Mouse (Mus musculus) kidney, adult 2 months (tissue): ENCODE measurements around the gene Snrnp70. TPM values are rescaled to one million over a fixed set of nuclear protein-coding genes. Genes with fewer than 3 reads are reported as not detected.

Source experiments
- DNase-seq: peaks from one replicate; pipeline ENCODE4 v3.0.0; 2021
- H3K27ac ChIP-seq: fragments of 200-500 bp; 2 replicates; pipeline ENCODE4 v1.5.1; 2012; ENCODE audit warnings: low read depth, low read length, control low read depth, inconsistent platforms; ENCODE audit not compliant: insufficient read depth
- H3K27me3 ChIP-seq: fragments of 200-500 bp; replicated peaks from 2 replicates; pipeline ENCODE4 v1.6.1; 2012; ENCODE audit warnings: mild to moderate bottlenecking, moderate library complexity, low read length, inconsistent platforms; ENCODE audit not compliant: control insufficient read depth, insufficient read depth
- H3K36me3 ChIP-seq: fragments of 200-500 bp; 2 replicates; pipeline ENCODE4 v1.6.1; 2012; ENCODE audit warnings: mild to moderate bottlenecking, moderate library complexity, low read length, inconsistent platforms; ENCODE audit not compliant: control insufficient read depth, insufficient read depth
- H3K4me1 ChIP-seq: fragments of 200-500 bp; 2 replicates; pipeline ENCODE4 v1.6.1; 2011; ENCODE audit warnings: low read length; ENCODE audit not compliant: control insufficient read depth, insufficient read depth
- H3K4me3 ChIP-seq: fragments of 200-500 bp; 2 replicates; pipeline ENCODE4 v1.5.1; 2011; ENCODE audit warnings: mild to moderate bottlenecking, low read depth, low read length, control low read depth; ENCODE audit not compliant: insufficient read depth
- CTCF ChIP-seq: fragments of 200-500 bp; conservative IDR thresholded peaks from 2 replicates; pipeline ENCODE4 v1.5.1; 2011; ENCODE audit warnings: low read depth, mild to moderate bottlenecking, control low read depth, low read length, moderate library complexity, mixed read lengths; ENCODE audit not compliant: insufficient read depth, insufficient read length
- POLR2A ChIP-seq: fragments of 200-500 bp; IDR thresholded peaks from one replicate; pipeline ENCODE4 v1.6.1; 2011; ENCODE audit warnings: low read depth, low read length, control low read depth
- WGBS: fragments of 180-500 bp; shearing (Covaris S2); methylation state at CpG from one replicate; pipeline ENCODE4 v1.1.7; 2018; 5-methylcytosine and 5-hydroxymethylcytosine counted together
- polyA plus RNA-seq: library from polyadenylated mRNA; depleted of rRNA; stranded (reverse); fragments of >200 nt; gene quantifications from 2 replicates; pipeline ENCODE4 v1.2.3, GENCODE M21; 2012; rRNA removed

Gene Snrnp70
- polyA plus RNA-seq, result 137 and 138 TPM in 2 replicates

GRCm38 (mm10) chr7:45395578-45396336 lies at the start of gene Snrnp70:
Gene Snrnp70 (minus strand): TSS chr7:45395742.
- Histone ChIP-seq H3K36me3 (no peaks in the 10 kb centered on the region; the same call in 1 of the 2 replicates), H3K4me1 (peaks cover 8% of the 10 kb centered on the region; the same call in 1 of the 2 replicates), H3K27me3 (no peaks in the 10 kb centered on the region), H3K27ac (peak within 1 kb of the TSS; percentile 63), H3K4me3 (peak within 1 kb of the TSS; percentile 75)
- peak; percentile 100 for DNase-seq
- WGBS, result under 1% methylated on average over 60 of the region's 60 CpGs
- TF ChIP-seq POLR2A (peak; percentile 92), CTCF (no peak)

- WGBS, result 88% methylated on average over 22 of the region's 22 CpGs
These were observed 48.2 kb upstream of the Snrnp70 start for GRCm38 (mm10) chr7:45443526-45444420.

GRCm38 (mm10) chr7:45437521-45438276 lies 42.2 kb upstream of the Snrnp70 start, which contains the start of gene Ruvbl2:
Gene Ruvbl2 (minus strand): TSS chr7:45438096.
- Histone ChIP-seq H3K27ac (peak within 1 kb of the TSS; percentile 5; the same call in 1 of the 2 replicates), H3K4me3 (no peak within 1 kb of the TSS), H3K27me3 (no peaks in the 10 kb centered on the region), H3K4me1 (peaks cover 12% of the 10 kb centered on the region), H3K36me3 (no peaks in the 10 kb centered on the region)
- DNase-seq, result peak; percentile 50
- 34% methylated on average over 19 of the region's 19 CpGs for WGBS
- TF ChIP-seq CTCF (peak; percentile 33; the same call in 1 of the 2 replicates), POLR2A (no peak)

More at GRCm38 (mm10) chr7:45443526-45444420, 48.2 kb upstream of the Snrnp70 start:
- Histone ChIP-seq H3K27me3 (no peaks in the 10 kb centered on the region), H3K4me1 (no peaks in the 10 kb centered on the region), H3K36me3 (no peaks in the 10 kb centered on the region), H3K4me3 (no peak overlapping the region), H3K27ac (no peak overlapping the region)
- TF ChIP-seq POLR2A (no peak), CTCF (no peak)
- no peak for DNase-seq

GRCm38 (mm10) chr7:45437046-45437445 lies 41.5 kb upstream of the Snrnp70 start:
- Histone ChIP-seq H3K4me3 (no peak overlapping the region), H3K4me1 (peaks cover 12% of the 10 kb centered on the region), H3K36me3 (no peaks in the 10 kb centered on the region), H3K27ac (no peak overlapping the region), H3K27me3 (no peaks in the 10 kb centered on the region)
- WGBS, result 69% methylated on average over 6 of the region's 6 CpGs
- TF ChIP-seq CTCF (no peak), POLR2A (no peak)
- DNase-seq, result no peak

DNA sequence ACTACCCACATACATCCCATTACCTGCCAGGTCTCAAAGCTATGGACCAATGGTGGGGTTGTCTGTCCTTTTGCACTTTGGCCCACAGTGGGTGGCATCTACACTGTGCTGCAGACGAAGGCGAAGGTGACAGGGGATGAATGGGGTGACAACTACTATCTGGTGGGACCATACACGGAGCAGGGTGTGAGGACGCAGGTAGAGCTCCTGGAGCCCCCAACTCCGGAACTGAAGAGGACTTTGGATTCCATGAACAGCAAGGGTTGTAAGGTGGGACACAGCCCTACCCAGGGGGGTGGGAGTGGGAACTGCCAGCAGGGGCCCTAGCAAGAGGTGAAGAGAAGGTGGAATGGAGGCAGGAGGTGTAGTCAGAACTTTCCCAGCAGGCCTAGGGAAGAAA lies 40.9 kb upstream of the Snrnp70 start:
- DNase-seq, result no peak
- no peaks in the 10 kb centered on the region for H3K36me3 ChIP-seq
- no peak for TF ChIP-seq CTCF
- no peak for TF ChIP-seq POLR2A
- H3K4me3 ChIP-seq, result no peak overlapping the region
- no peaks in the 10 kb centered on the region for H3K27me3 ChIP-seq
- H3K27ac ChIP-seq, result no peak overlapping the region
- WGBS, result 82% methylated on average over 5 of the region's 5 CpGs
- peaks cover 12% of the 10 kb centered on the region for H3K4me1 ChIP-seq

- Histone ChIP-seq H3K27ac (peak overlapping the region; percentile 85), H3K27me3 (no peaks in the 10 kb centered on the region), H3K36me3 (no peaks in the 10 kb centered on the region), H3K4me3 (peak overlapping the region; percentile 87), H3K4me1 (peaks cover 12% of the 10 kb centered on the region)
- TF ChIP-seq POLR2A (no peak), CTCF (no peak)
- under 1% methylated on average over 16 of the region's 16 CpGs for WGBS
- no peak for DNase-seq
These were observed 39.5 kb upstream of the Snrnp70 start for GRCm38 (mm10) chr7:45435038-45435437.
